Mouse (Mus musculus) kidney, adult 2 months (tissue): ENCODE results near the gene Elp5.

Source experiments
- CTCF ChIP-seq: fragments of 200-500 bp; conservative IDR thresholded peaks from 2 replicates; pipeline ENCODE4 v1.5.1; 2011; ENCODE audit warnings: low read depth, mild to moderate bottlenecking, control low read depth, low read length, moderate library complexity, mixed read lengths; ENCODE audit not compliant: insufficient read depth, insufficient read length
- POLR2A ChIP-seq: fragments of 200-500 bp; IDR thresholded peaks from one replicate; pipeline ENCODE4 v1.6.1; 2011; ENCODE audit warnings: low read depth, low read length, control low read depth

DNA sequence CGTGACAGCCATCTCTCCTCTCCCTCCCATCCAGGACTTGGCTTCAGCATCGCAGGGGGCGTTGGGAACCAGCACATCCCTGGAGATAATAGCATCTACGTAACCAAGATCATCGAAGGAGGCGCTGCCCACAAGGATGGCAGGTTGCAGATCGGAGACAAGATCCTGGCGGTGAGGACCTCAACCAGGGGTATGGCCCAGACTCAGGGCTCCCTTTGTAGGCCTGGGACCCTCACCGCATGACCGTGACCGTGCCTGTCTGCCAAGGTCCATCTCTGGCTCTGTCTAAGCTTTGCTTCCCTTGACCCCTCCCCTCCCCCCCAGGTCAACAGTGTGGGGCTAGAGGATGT, 49.0 kb upstream of the Elp5 start:
- TF ChIP-seq CTCF (no peak), POLR2A (no peak)
